Mouse (Mus musculus): ENCODE results near the gene Aldh1a1. TPM values are rescaled to one million over a fixed set of nuclear protein-coding genes. Genes with fewer than 3 reads are reported as not detected.
A peak's percentile ranks its signal among the peaks of the same experiment; 100 is the strongest.

Gene Aldh1a1
- polyA plus RNA-seq, 1 experiment, result 11.4 TPM

DNA sequence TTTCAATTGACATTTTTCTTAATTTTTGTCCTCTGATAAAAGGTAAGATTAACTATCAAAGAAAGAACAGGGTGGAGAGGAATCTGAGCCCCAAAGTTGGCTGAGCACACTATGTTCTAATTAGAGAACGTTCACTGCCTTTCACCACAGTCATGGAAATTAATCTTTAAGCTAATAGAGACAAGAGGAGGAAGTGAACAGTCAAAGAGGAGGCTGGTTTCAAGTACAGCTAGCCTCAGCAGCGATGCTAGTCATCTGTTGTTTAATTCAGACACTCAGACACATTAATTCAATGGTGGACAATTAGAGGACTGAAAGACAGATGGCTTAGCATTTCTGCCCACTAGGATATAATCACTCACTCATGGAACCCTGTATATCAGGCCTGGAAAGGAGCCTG is 157.5 kb downstream of the Aldh1a1 start:
- Histone ChIP-seq H3K36me3 (ENCODE audit: control insufficient read depth, insufficient read depth, low read length) (no peaks in the 10 kb centered on the region), H3K4me1 (ENCODE audit: control insufficient read depth, insufficient read depth, insufficient read length, low read length) (peaks cover 10% of the 10 kb centered on the region), H3K4me3 (ENCODE audit: low read depth, low read length) (no peak overlapping the region), H3K27ac (ENCODE audit: insufficient read depth, low read depth, low read length) (no peak overlapping the region), H3K27me3 (ENCODE audit: control insufficient read depth, insufficient read depth, low read length) (no peaks in the 10 kb centered on the region)
- WGBS, result 10% methylated on average over 2 of the region's 2 CpGs
- TF ChIP-seq CTCF (IDR thresholded peaks at IDR 0.05; ENCODE audit: extremely low read depth, insufficient read length, insufficient replicate concordance, low read depth, low read length) (no peak), POLR2A (IDR thresholded peaks at IDR 0.05; ENCODE audit: low read depth, low read length) (no peak)

DNA sequence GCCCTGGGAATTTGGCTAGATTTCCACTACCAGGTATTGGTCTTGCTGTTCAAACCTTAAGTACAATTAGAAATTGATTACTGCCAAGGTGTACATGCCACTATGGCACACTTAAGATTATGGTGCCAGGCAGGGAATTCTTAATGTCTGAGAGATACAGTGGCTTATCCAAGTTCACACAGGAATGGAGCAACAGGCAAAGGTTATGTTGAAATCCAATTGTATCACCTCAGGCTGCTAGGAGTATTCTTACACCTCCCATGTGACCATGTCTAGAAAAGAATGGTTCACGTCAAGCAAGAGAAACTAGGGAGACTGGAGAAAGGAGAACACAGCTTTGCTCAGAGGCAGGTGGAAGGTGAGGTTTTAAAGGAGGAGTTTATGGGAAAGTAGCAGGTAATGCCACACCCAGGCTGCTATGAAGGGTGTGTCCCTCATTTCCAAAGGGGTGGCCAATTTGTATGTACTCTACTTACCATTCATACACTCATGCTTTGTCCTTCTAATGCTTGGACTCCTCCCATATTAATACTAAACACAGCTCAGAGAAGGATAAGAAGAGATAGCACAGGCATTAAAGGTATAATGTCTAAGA is 160.7 kb downstream of the Aldh1a1 start:
- H3K4me1 ChIP-seq (ENCODE audit: control insufficient read depth, insufficient read depth, insufficient read length, low read length), result peaks cover 16% of the 10 kb centered on the region
- peak overlapping the region; percentile 87 for H3K27ac ChIP-seq (ENCODE audit: insufficient read depth, low read depth, low read length)
- H3K36me3 ChIP-seq (ENCODE audit: control insufficient read depth, insufficient read depth, low read length), result no peaks in the 10 kb centered on the region
- WGBS, result 28% methylated on average over 1 of the region's 1 CpGs
- H3K4me3 ChIP-seq (ENCODE audit: low read depth, low read length), result no peak overlapping the region
- TF ChIP-seq CTCF (IDR thresholded peaks at IDR 0.05; ENCODE audit: extremely low read depth, insufficient read length, insufficient replicate concordance, low read depth, low read length), result no peak
- TF ChIP-seq POLR2A (IDR thresholded peaks at IDR 0.05; ENCODE audit: low read depth, low read length), result no peak
- no peaks in the 10 kb centered on the region for H3K27me3 ChIP-seq (ENCODE audit: control insufficient read depth, insufficient read depth, low read length)

DNA sequence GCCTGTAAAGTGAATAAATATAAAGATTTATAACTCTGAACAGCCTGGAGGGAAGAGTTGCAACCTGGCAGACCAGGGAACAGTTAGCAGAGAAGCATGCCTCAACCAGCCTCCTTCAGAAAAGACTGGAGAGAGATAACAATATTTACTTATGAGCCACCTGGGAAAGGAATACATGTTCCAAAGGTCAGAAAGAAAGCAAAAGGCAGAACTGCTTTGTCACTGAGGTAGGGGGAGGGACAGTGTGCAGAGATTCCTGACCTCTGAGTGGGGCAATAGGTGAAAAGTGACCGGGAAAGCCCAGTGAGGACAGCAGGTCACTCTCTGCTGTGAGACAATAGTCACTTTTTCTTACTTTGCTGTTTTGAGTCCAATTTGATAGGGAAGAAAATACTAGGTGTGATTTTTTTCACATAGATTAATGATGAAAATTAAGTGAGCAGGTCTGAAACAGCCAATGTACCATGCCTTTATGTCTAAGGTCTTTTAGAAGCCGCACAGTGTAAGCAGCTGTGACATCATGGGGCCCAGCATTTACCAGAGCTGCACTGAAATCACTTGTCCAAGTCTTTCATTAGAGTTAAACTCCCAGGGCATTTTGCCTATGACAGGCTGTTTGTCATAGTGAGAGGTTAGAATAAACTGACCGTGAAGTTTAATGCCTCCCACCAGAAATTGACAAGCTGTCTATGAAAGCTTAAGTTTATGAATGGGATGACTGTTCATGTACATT is 161.8 kb downstream of the Aldh1a1 start:
- WGBS, result 23% methylated on average over 3 of the region's 3 CpGs

DNA sequence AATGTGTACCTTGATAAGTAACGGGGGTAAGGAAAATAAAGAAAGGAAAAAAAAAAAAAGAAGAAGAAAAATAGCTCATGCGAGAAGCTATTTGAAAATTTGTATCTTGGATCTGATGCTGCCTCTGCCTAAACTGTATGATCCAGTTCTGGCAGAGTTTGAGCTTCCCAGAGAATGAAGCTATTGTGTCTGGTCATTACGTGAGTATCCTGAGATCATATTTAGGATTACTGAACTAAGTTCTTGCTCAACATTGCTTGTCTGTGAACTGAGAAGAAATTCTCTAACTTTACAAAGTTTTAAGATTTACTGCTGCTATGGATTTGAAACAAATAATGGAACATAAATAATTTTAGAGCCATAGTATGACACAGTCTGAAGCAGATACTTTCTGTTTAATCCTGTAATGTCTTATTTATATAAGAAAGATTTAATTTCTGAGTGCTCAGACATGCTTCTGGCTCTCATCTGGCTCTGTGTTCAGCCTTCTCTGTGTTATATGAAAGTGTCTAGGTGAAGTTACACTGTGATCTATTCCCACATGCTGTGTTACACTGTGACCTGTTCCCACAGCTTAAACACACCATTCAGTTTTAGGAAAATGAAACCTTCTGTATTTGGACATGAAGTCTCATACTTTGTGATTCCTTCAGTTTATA is 185.3 kb downstream of the Aldh1a1 start:
- no peak overlapping the region for H3K27ac ChIP-seq (ENCODE audit: insufficient read depth, low read depth, low read length)
- TF ChIP-seq CTCF (IDR thresholded peaks at IDR 0.05; ENCODE audit: extremely low read depth, insufficient read length, insufficient replicate concordance, low read depth, low read length) (no peak), POLR2A (IDR thresholded peaks at IDR 0.05; ENCODE audit: low read depth, low read length) (no peak)
- H3K4me1 ChIP-seq (ENCODE audit: control insufficient read depth, insufficient read depth, insufficient read length, low read length), result no peaks in the 10 kb centered on the region
- WGBS, result 89% methylated on average over 3 of the region's 3 CpGs
- H3K27me3 ChIP-seq (ENCODE audit: control insufficient read depth, insufficient read depth, low read length), result no peaks in the 10 kb centered on the region
- H3K4me3 ChIP-seq (ENCODE audit: low read depth, low read length), result no peak overlapping the region
- H3K36me3 ChIP-seq (ENCODE audit: control insufficient read depth, insufficient read depth, low read length), result no peaks in the 10 kb centered on the region

More for the DNA sequence above, 161.8 kb downstream of the Aldh1a1 start:
- Histone ChIP-seq H3K27me3 (ENCODE audit: control insufficient read depth, insufficient read depth, low read length) (no peaks in the 10 kb centered on the region), H3K4me1 (ENCODE audit: control insufficient read depth, insufficient read depth, insufficient read length, low read length) (peaks cover 16% of the 10 kb centered on the region), H3K27ac (ENCODE audit: insufficient read depth, low read depth, low read length) (peak overlapping the region; percentile 87), H3K36me3 (ENCODE audit: control insufficient read depth, insufficient read depth, low read length) (no peaks in the 10 kb centered on the region), H3K4me3 (ENCODE audit: low read depth, low read length) (no peak overlapping the region)
- TF ChIP-seq CTCF (IDR thresholded peaks at IDR 0.05; ENCODE audit: extremely low read depth, insufficient read length, insufficient replicate concordance, low read depth, low read length), result no peak
- TF ChIP-seq POLR2A (IDR thresholded peaks at IDR 0.05; ENCODE audit: low read depth, low read length), result no peak

Other genes with a start within 250 kb of the Aldh1a1 start
- 0.81 and 1.0 TPM in 2 replicates for gene Anxa1, start 101.8 kb upstream of the Aldh1a1 start, polyA plus RNA-seq (2012; rRNA removed)
- gene Aldh1a7, start 234.8 kb downstream of the Aldh1a1 start, polyA plus RNA-seq (2012; rRNA removed), result 1.1 and 1.8 TPM in 2 replicates